Mouse (Mus musculus): Measurements from ENCODE around the gene Kctd7. TPM values are rescaled to one million over a fixed set of nuclear protein-coding genes. Genes with fewer than 3 reads are reported as not detected.

Kctd7 gene
- polyA plus RNA-seq, 1 experiment from 2014 or later: 4.3 TPM

DNA sequence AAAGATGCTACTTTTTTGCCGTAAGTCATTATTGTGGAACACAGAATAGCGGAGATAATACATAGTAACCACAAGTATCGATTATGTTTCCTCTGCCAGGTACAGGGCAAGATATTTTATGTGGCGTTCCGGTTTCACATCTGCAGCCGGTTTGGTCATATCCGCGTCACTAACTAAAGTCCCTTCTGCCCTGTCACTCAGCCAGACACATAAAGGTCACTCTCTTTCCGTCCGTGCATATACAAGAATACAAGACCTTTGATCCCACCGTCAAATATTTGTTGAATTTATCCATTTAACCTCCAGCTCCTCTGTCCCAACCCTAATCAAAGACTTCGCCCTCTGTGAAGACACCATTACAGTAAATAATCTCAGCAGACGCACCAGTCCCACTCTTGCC, 8.1 kb upstream of the Kctd7 start:
- no peaks in the 10 kb centered on the region for H3K4me1 ChIP-seq (ENCODE audit: control insufficient read depth, insufficient read depth, low read length)
- H3K4me2 ChIP-seq (replicated peaks; ENCODE audit: low read depth, low read length): no peak overlapping the region
- H3K4me3 ChIP-seq (ENCODE audit: low read length): no peak overlapping the region
- no peak for ATAC-seq (ENCODE audit: low FRiP score, low TSS enrichment)
- no peak overlapping the region for H3K9ac ChIP-seq (ENCODE audit: low read depth, low read length)
- no peak overlapping the region for H3K27ac ChIP-seq (ENCODE audit: low read depth, low read length)
- peaks cover 7% of the 10 kb centered on the region; the same call in 1 of the 2 replicates for H3K36me3 ChIP-seq (ENCODE audit: control insufficient read depth, insufficient read depth, low read length)
- no peaks in the 10 kb centered on the region for H3K27me3 ChIP-seq (ENCODE audit: control insufficient read depth, insufficient read depth, low read length)
- 94% methylated on average over 13 of the region's 13 CpGs for WGBS
- H3K9me3 ChIP-seq (ENCODE audit: control insufficient read depth, low read length): no peaks in the 10 kb centered on the region

DNA sequence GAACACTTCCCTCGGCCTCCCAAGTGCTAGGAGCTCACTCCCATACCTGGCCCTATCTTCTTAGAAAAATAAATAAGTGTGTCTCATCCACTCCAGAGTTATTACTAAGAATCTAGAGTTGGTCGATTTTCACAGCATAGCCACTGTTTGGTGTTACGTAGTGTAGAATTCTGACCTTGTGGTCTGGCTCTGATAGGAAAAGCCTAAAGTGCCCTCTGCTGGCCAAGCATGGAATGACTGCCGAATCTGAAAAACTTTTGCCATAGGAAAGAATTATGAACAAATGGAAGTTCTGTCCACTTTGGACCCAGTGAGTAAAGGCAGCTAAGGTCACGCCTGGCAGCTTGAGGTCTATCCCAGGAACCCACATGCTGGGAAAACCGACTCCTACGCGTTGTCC, 5.3 kb upstream of the Kctd7 start:
- 27% methylated on average over 8 of the region's 8 CpGs for WGBS
- Histone ChIP-seq H3K4me3 (ENCODE audit: low read length) (no peak overlapping the region), H3K9me3 (ENCODE audit: control insufficient read depth, low read length) (no peaks in the 10 kb centered on the region), H3K27me3 (ENCODE audit: control insufficient read depth, insufficient read depth, low read length) (no peaks in the 10 kb centered on the region), H3K4me1 (ENCODE audit: control insufficient read depth, insufficient read depth, low read length) (0 out of 2 replicates have a peak, but pooled peaks cover 4% of the 10 kb centered on the region), H3K27ac (ENCODE audit: low read depth, low read length) (no peak overlapping the region), H3K36me3 (ENCODE audit: control insufficient read depth, insufficient read depth, low read length) (peaks cover 7% of the 10 kb centered on the region; the same call in 1 of the 2 replicates), H3K4me2 (replicated peaks; ENCODE audit: low read depth, low read length) (no peak overlapping the region), H3K9ac (ENCODE audit: low read depth, low read length) (no peak overlapping the region)
- ATAC-seq (ENCODE audit: low FRiP score, low TSS enrichment): no peak; the same call in 1 of the 2 replicates

DNA sequence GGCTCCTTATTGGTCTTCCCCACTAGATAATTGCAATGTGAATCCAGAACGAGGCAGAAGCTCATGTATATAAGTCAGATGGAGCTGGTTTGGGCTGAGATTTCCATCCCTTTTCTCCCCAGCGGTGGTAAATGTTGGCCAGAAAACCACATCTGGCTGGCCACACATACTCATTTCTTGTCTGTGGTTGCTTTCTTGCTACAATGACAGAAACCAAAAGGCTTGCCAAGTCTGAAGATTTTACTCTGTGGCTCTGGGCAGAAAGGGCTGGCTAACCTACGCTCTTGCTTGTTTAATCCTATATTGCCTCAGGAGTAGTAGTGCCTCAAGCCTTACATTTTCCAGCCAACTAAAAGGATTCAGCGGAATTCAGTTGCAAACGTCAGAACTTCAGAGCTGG, 3.5 kb upstream of the Kctd7 start:
- WGBS: 86% methylated on average over 5 of the region's 5 CpGs
- Histone ChIP-seq H3K4me3 (ENCODE audit: low read length) (no peak overlapping the region), H3K9me3 (ENCODE audit: control insufficient read depth, low read length) (no peaks in the 10 kb centered on the region), H3K4me1 (ENCODE audit: control insufficient read depth, insufficient read depth, low read length) (peaks cover 9% of the 10 kb centered on the region; the same call in 1 of the 2 replicates), H3K4me2 (replicated peaks; ENCODE audit: low read depth, low read length) (no peak overlapping the region), H3K27ac (ENCODE audit: low read depth, low read length) (no peak overlapping the region), H3K27me3 (ENCODE audit: control insufficient read depth, insufficient read depth, low read length) (no peaks in the 10 kb centered on the region), H3K36me3 (ENCODE audit: control insufficient read depth, insufficient read depth, low read length) (peaks cover 4% of the 10 kb centered on the region; the same call in 1 of the 2 replicates), H3K9ac (ENCODE audit: low read depth, low read length) (no peak overlapping the region)
- ATAC-seq (ENCODE audit: low FRiP score, low TSS enrichment): no peak

DNA sequence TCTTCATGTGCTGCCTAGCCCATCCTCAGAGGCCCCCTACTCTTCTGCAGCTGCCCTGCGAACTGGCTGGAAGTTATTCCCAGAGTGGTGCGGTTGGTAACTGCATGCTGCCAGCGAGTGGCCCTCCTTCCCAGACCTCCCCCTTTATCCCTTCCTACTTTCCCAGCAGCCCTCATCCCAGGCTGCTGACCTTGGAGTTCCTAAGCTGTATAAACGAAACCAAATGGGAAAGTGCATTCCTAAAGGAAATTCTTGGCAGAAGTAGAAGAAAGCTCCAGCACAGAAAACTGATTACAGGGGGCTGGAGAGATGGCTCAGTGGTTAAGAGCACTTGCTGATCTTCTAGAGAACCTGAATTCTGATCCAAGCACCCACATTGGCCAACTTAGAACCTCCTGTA, 2.6 kb upstream of the Kctd7 start:
- Histone ChIP-seq H3K27ac (ENCODE audit: low read depth, low read length) (0 out of 2 replicates have a peak overlapping the region, but pooled peaks have one; percentile 11), H3K27me3 (ENCODE audit: control insufficient read depth, insufficient read depth, low read length) (no peaks in the 10 kb centered on the region), H3K9me3 (ENCODE audit: control insufficient read depth, low read length) (no peaks in the 10 kb centered on the region), H3K4me3 (ENCODE audit: low read length) (no peak overlapping the region), H3K36me3 (ENCODE audit: control insufficient read depth, insufficient read depth, low read length) (peaks cover 2% of the 10 kb centered on the region; the same call in 1 of the 2 replicates), H3K9ac (ENCODE audit: low read depth, low read length) (no peak overlapping the region), H3K4me2 (replicated peaks; ENCODE audit: low read depth, low read length) (no peak overlapping the region), H3K4me1 (ENCODE audit: control insufficient read depth, insufficient read depth, low read length) (peaks cover 9% of the 10 kb centered on the region; the same call in 1 of the 2 replicates)
- WGBS: 58% methylated on average over 4 of the region's 4 CpGs
- no peak for ATAC-seq (ENCODE audit: low FRiP score, low TSS enrichment)

DNA sequence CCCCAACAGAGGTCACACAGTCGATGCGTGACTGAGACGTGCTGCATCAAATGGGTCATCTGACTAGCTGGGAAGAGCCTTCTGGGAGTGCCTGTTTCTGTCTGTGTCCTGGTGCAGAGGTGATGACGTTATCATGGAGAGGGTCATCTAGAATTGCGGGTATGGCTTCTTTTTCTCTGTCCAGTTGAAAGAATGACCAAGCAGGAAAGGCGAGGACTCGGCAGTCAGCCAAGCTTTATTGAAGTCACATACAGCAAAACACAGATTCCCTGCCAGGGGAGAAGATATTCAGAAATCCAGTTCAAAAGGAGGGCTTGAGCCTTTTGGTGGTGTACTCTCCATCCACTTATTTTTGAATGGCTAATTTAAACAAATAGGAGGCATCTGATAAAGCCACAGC, 1.6 kb upstream of the Kctd7 start:
- Histone ChIP-seq H3K9ac (ENCODE audit: low read depth, low read length) (no peak overlapping the region), H3K4me1 (ENCODE audit: control insufficient read depth, insufficient read depth, low read length) (peaks cover 9% of the 10 kb centered on the region; the same call in 1 of the 2 replicates), H3K27ac (ENCODE audit: low read depth, low read length) (no peak overlapping the region), H3K9me3 (ENCODE audit: control insufficient read depth, low read length) (no peaks in the 10 kb centered on the region), H3K4me2 (replicated peaks; ENCODE audit: low read depth, low read length) (no peak overlapping the region), H3K27me3 (ENCODE audit: control insufficient read depth, insufficient read depth, low read length) (no peaks in the 10 kb centered on the region), H3K36me3 (ENCODE audit: control insufficient read depth, insufficient read depth, low read length) (no peaks in the 10 kb centered on the region), H3K4me3 (ENCODE audit: low read length) (no peak overlapping the region)
- WGBS: 84% methylated on average over 7 of the region's 7 CpGs
- no peak for ATAC-seq (ENCODE audit: low FRiP score, low TSS enrichment)

DNA sequence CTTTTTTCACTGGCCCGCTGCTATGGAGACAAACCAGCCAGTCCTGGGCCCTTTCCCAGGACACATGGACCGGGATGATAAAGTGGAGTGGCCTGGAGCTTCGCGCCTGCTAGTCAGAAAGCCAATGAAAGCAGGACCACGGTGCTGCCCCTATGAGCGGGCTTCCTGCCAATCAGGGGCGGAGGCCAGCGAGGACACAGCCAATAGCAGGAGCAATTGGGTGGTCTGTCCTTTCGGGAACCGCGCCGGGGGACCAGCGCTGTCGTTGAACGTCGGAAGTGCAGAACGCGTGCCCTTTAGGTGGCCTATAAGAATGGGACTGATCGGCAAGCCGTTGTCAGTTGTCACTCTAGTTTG, 706 bp upstream of the Kctd7 start:
- ATAC-seq (ENCODE audit: low FRiP score, low TSS enrichment): peak; percentile 55
- Histone ChIP-seq H3K27me3 (ENCODE audit: control insufficient read depth, insufficient read depth, low read length) (no peaks in the 10 kb centered on the region), H3K9ac (ENCODE audit: low read depth, low read length) (peak overlapping the region; percentile 46; the same call in 1 of the 2 replicates), H3K36me3 (ENCODE audit: control insufficient read depth, insufficient read depth, low read length) (no peaks in the 10 kb centered on the region), H3K4me3 (ENCODE audit: low read length) (peak overlapping the region; percentile 59), H3K4me2 (replicated peaks; ENCODE audit: low read depth, low read length) (peak overlapping the region; percentile 96), H3K4me1 (ENCODE audit: control insufficient read depth, insufficient read depth, low read length) (peaks cover 9% of the 10 kb centered on the region; the same call in 1 of the 2 replicates), H3K27ac (ENCODE audit: low read depth, low read length) (peak overlapping the region; percentile 62; the same call in 1 of the 2 replicates), H3K9me3 (ENCODE audit: control insufficient read depth, low read length) (no peaks in the 10 kb centered on the region)
- WGBS: 4% methylated on average over 20 of the region's 20 CpGs

DNA sequence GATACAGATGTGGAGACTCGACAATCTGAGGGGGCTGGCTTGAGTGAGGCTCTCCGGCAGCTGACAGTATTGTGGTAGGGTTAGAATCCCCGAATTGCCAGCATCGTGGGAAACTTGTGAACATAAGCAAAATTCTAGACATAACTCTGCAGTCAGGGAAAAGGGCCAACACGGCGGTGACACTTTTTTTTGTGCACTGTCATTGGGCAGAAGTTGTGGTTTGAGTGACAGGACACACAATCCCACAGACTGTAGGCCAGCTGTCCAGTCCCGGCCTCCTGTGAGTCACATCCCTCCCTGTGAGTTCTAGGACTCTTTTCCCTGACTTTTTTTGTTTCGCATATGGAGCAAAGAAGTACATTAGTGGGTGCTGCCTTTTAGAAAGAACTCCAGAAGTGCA, 1.3 kb downstream of the Kctd7 start:
- ATAC-seq (ENCODE audit: low FRiP score, low TSS enrichment): no peak
- no peaks in the 10 kb centered on the region for H3K27me3 ChIP-seq (ENCODE audit: control insufficient read depth, insufficient read depth, low read length)
- H3K4me1 ChIP-seq (ENCODE audit: control insufficient read depth, insufficient read depth, low read length): peaks cover 9% of the 10 kb centered on the region; the same call in 1 of the 2 replicates
- WGBS: 78% methylated on average over 8 of the region's 8 CpGs
- H3K4me2 ChIP-seq (replicated peaks; ENCODE audit: low read depth, low read length): no peak overlapping the region
- no peak overlapping the region for H3K27ac ChIP-seq (ENCODE audit: low read depth, low read length)
- H3K9ac ChIP-seq (ENCODE audit: low read depth, low read length): no peak overlapping the region
- no peaks in the 10 kb centered on the region for H3K36me3 ChIP-seq (ENCODE audit: control insufficient read depth, insufficient read depth, low read length)
- no peaks in the 10 kb centered on the region for H3K9me3 ChIP-seq (ENCODE audit: control insufficient read depth, low read length)
- H3K4me3 ChIP-seq (ENCODE audit: low read length): no peak overlapping the region

DNA sequence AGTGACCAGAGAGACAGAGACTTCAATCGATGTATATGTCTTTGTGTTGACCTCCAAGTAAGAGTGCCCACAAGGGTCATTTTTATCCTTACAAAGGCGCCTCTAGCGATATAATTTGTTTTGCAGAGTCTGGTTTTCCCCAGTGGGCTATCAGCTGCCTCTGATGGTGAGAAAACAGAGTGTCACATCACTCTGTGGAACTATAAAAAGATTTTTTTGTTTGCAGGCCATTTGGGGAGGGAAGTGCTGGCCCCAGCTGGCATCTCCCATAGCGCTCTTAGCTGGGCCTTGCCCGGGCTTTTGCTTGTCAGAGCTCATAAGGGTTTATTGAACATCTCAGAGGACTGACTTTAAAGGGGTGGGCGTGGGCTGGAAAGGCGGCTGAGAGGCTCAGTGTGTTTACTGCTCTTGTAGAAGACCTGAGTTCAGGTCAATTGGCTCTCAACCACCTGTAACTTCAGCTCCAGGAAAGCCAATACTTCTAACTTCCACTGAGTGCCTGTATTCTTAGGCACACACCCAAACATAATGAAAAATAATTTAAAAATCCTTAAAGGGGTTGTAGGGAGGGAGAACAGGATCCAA, 5.2 kb downstream of the Kctd7 start:
- H3K4me2 ChIP-seq (replicated peaks; ENCODE audit: low read depth, low read length): no peak overlapping the region
- no peak overlapping the region for H3K9ac ChIP-seq (ENCODE audit: low read depth, low read length)
- H3K4me3 ChIP-seq (ENCODE audit: low read length): no peak overlapping the region
- no peak for ATAC-seq (ENCODE audit: low FRiP score, low TSS enrichment)
- H3K4me1 ChIP-seq (ENCODE audit: control insufficient read depth, insufficient read depth, low read length): peaks cover 6% of the 10 kb centered on the region; the same call in 1 of the 2 replicates
- H3K27ac ChIP-seq (ENCODE audit: low read depth, low read length): no peak overlapping the region
- 61% methylated on average over 7 of the region's 7 CpGs for whole genome bisulfite sequencing
- no peaks in the 10 kb centered on the region for H3K9me3 ChIP-seq (ENCODE audit: control insufficient read depth, low read length)
- H3K27me3 ChIP-seq (ENCODE audit: control insufficient read depth, insufficient read depth, low read length): no peaks in the 10 kb centered on the region
- H3K36me3 ChIP-seq (ENCODE audit: control insufficient read depth, insufficient read depth, low read length): peaks cover 15% of the 10 kb centered on the region; the same call in 1 of the 2 replicates

DNA sequence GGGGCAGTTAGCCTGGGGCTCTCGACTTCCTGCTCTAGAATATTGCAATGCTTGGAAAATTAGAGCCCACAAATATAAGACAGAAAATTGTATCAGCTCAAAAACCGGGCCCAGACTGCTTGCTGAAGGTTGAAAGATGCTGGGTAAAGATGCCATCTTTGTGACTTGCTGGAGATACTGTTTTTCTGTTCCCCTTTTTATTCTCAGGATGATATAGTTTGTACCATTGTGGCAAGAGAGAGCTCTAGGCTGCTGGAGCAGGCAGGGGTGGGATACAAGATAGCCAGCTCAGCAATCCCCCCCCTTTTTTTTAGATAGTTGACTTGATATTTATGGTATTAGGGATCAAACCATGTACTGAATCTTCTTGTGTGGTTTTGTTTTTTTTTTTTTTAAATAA, 9.6 kb downstream of the Kctd7 start:
- H3K4me2 ChIP-seq (replicated peaks; ENCODE audit: low read depth, low read length): no peak overlapping the region
- no peak for ATAC-seq (ENCODE audit: low FRiP score, low TSS enrichment)
- no peaks in the 10 kb centered on the region for H3K27me3 ChIP-seq (ENCODE audit: control insufficient read depth, insufficient read depth, low read length)
- H3K27ac ChIP-seq (ENCODE audit: low read depth, low read length): no peak overlapping the region
- 91% methylated on average over 2 of the region's 2 CpGs for WGBS
- no peak overlapping the region for H3K9ac ChIP-seq (ENCODE audit: low read depth, low read length)
- H3K9me3 ChIP-seq (ENCODE audit: control insufficient read depth, low read length): no peaks in the 10 kb centered on the region
- H3K4me1 ChIP-seq (ENCODE audit: control insufficient read depth, insufficient read depth, low read length): no peaks in the 10 kb centered on the region
- no peak overlapping the region for H3K4me3 ChIP-seq (ENCODE audit: low read length)
- peaks cover 15% of the 10 kb centered on the region; the same call in 1 of the 2 replicates for H3K36me3 ChIP-seq (ENCODE audit: control insufficient read depth, insufficient read depth, low read length)
